Mouse (Mus musculus) lung, postnatal 0 days (tissue): Measurements from ENCODE around the gene Kcnh3. TPM values are rescaled to one million over a fixed set of nuclear protein-coding genes. Genes with fewer than 3 reads are reported as not detected.

Experiments used
- ATAC-seq: fragments of 200-750 bp; cut with Nextera tagmentation; 2 replicates; pipeline ENCODE4 v1.8.0; 2017; ENCODE audit warnings: moderate library complexity
- DNase-seq: peaks from one replicate; pipeline ENCODE4 v3.0.0-alpha.2; 2016; ENCODE audit warnings: low spot score
- H3K27ac ChIP-seq: fragments of 300-500 bp; sonication (generic); 2 replicates; pipeline ENCODE4 v1.5.1; 2014; ENCODE audit warnings: antibody characterized with exemption, mild to moderate bottlenecking, low read length, mixed read lengths
- H3K27me3 ChIP-seq: fragments of 300-500 bp; sonication (generic); replicated peaks from 2 replicates; pipeline ENCODE4 v1.6.1; 2014; ENCODE audit warnings: low read length, mixed read lengths; ENCODE audit not compliant: insufficient read depth
- H3K36me3 ChIP-seq: fragments of 300-500 bp; sonication (generic); 2 replicates; pipeline ENCODE4 v1.6.1; 2014; ENCODE audit warnings: low read length, mixed read lengths; ENCODE audit not compliant: insufficient read depth
- H3K4me1 ChIP-seq: fragments of 300-500 bp; sonication (generic); 2 replicates; pipeline ENCODE4 v1.6.1; 2014; ENCODE audit warnings: antibody characterized with exemption, low read depth, low read length, mixed read lengths; ENCODE audit not compliant: insufficient read depth
- H3K4me2 ChIP-seq: fragments of 300-500 bp; sonication (generic); replicated peaks from 2 replicates; pipeline ENCODE4 v1.6.1; 2014; ENCODE audit warnings: low read depth, mild to moderate bottlenecking, low read length, moderate library complexity, mixed read lengths
- H3K4me3 ChIP-seq: fragments of 300-500 bp; sonication (generic); 2 replicates; pipeline ENCODE4 v1.5.1; 2014; ENCODE audit warnings: low read depth, low read length
- H3K9ac ChIP-seq: fragments of 300-500 bp; sonication (generic); replicated peaks from 2 replicates; pipeline ENCODE4 v1.6.1; 2014; ENCODE audit warnings: low read depth, mild to moderate bottlenecking
- H3K9me3 ChIP-seq: fragments of 300-500 bp; sonication (generic); 2 replicates; pipeline ENCODE4 v1.6.1; 2016; ENCODE audit warnings: low read length, mixed read lengths
- CTCF ChIP-seq: IDR thresholded peaks from 2 replicates; pipeline ENCODE4 v1.5.1; 2016; ENCODE audit warnings: antibody characterized with exemption, mild to moderate bottlenecking
- EP300 ChIP-seq: IDR thresholded peaks from 2 replicates; pipeline ENCODE4 v1.6.1; 2016; ENCODE audit warnings: antibody characterized with exemption, mild to moderate bottlenecking, control low read depth
- WGBS: fragments of 180-500 bp; shearing (Covaris S2); extraction: QIAGEN DNeasy Blood & Tissue Kit; methylation state at CpG from one replicate; pipeline ENCODE4 v1.1.7; 2014; 5-methylcytosine and 5-hydroxymethylcytosine counted together
- polyA plus RNA-seq: library from polyadenylated mRNA; unstranded; fragments of >200 nt; fragmentation: Nextera tagmentation; extraction: Ambion mirVana; gene quantifications from 2 replicates; pipeline ENCODE4 v1.2.1, GENCODE M21; 2015

Gene Kcnh3
- polyA plus RNA-seq, 1 experiment from 2014 or later: 0.21 TPM

DNA sequence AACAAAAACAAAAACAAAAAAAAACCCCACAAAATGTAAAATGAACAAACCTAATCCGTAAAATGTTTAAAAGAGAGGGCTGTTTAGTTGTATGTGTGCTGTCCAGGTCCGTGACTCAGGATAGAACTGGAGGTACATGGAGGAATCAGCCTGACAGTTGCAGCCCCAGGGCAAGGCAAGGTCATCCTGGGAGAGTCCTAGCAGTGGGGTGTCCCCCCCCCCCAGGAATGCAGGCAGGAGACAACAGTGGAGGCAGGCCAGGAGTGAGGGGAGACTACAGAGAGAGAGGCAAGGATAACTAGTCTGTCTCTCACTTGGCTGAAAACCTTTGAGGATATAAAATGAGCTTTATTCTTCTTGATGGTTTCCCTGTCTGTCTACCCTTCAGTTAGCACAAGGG lies 39.7 kb downstream of the Kcnh3 start:
- H3K4me3 ChIP-seq: no peak overlapping the region
- ATAC-seq: no peak
- no peak for DNase-seq
- H3K9ac ChIP-seq: no peak overlapping the region
- no peak overlapping the region for H3K27ac ChIP-seq
- no peak overlapping the region for H3K4me2 ChIP-seq
- H3K4me1 ChIP-seq: 0 out of 2 replicates have a peak, but pooled peaks cover 4% of the 10 kb centered on the region
- H3K27me3 ChIP-seq: no peaks in the 10 kb centered on the region
- no peaks in the 10 kb centered on the region for H3K9me3 ChIP-seq
- no peaks in the 10 kb centered on the region for H3K36me3 ChIP-seq
- WGBS: 69% methylated on average over 2 of the region's 2 CpGs
- TF ChIP-seq CTCF (no peak), EP300 (no peak)

- Histone ChIP-seq H3K27ac (no peak overlapping the region), H3K4me1 (no peaks in the 10 kb centered on the region), H3K36me3 (no peaks in the 10 kb centered on the region), H3K4me3 (no peak overlapping the region), H3K9ac (no peak overlapping the region), H3K9me3 (no peaks in the 10 kb centered on the region), H3K4me2 (no peak overlapping the region), H3K27me3 (no peaks in the 10 kb centered on the region)
- ATAC-seq (peak; percentile 87), DNase-seq (peak; percentile 94)
- WGBS: 16% methylated on average over 4 of the region's 4 CpGs
- TF ChIP-seq CTCF (peak; percentile 88), EP300 (no peak)
Observed at GRCm38 (mm10) chr15:99265679-99266078, 41.0 kb downstream of the Kcnh3 start.

- no peaks in the 10 kb centered on the region for H3K36me3 ChIP-seq
- H3K4me3 ChIP-seq: no peak overlapping the region
- ATAC-seq: no peak
- no peaks in the 10 kb centered on the region for H3K9me3 ChIP-seq
- no peak overlapping the region for H3K4me2 ChIP-seq
- TF ChIP-seq EP300 (no peak), CTCF (no peak)
- H3K27ac ChIP-seq: no peak overlapping the region
- H3K27me3 ChIP-seq: no peaks in the 10 kb centered on the region
- 76% methylated on average over 8 of the region's 8 CpGs for WGBS
- DNase-seq: no peak
- H3K4me1 ChIP-seq: no peaks in the 10 kb centered on the region
- no peak overlapping the region for H3K9ac ChIP-seq
Observed at GRCm38 (mm10) chr15:99276095-99276494, 51.4 kb downstream of the Kcnh3 start.

DNA sequence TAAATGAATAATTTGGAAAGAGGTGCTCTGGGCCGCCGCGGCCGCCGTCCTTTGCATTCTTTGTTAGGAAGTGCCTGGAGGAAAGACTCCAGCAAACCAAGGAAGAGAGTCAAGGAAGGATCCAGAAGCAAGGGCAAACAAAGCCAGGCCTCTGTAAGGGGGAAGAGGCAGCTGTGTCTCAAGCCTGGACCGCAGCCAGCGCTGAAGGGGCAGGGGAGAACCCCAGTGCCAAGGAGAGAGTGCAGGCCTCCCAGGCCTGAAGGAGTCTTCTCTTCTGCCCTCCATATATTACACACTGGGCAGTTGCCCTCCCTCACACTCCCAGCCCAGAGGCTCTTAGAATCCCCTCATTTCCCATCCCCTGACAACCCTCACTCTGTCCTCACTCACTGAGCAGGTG lies 53.6 kb downstream of the Kcnh3 start:
- H3K9me3 ChIP-seq: no peaks in the 10 kb centered on the region
- no peak overlapping the region for H3K4me3 ChIP-seq
- no peak for TF ChIP-seq CTCF
- no peak for TF ChIP-seq EP300
- ATAC-seq: no peak
- H3K4me2 ChIP-seq: no peak overlapping the region
- no peak overlapping the region for H3K9ac ChIP-seq
- H3K27ac ChIP-seq: no peak overlapping the region
- WGBS: 52% methylated on average over 7 of the region's 7 CpGs
- H3K27me3 ChIP-seq: no peaks in the 10 kb centered on the region
- no peaks in the 10 kb centered on the region for H3K36me3 ChIP-seq
- no peak for DNase-seq
- no peaks in the 10 kb centered on the region for H3K4me1 ChIP-seq

GRCm38 (mm10) chr15:99283456-99283855 lies 58.8 kb downstream of the Kcnh3 start:
- H3K9me3 ChIP-seq: no peaks in the 10 kb centered on the region
- H3K9ac ChIP-seq: no peak overlapping the region
- H3K27me3 ChIP-seq: no peaks in the 10 kb centered on the region
- DNase-seq: no peak
- no peaks in the 10 kb centered on the region for H3K36me3 ChIP-seq
- TF ChIP-seq EP300 (no peak), CTCF (peak; percentile 63)
- no peak overlapping the region for H3K27ac ChIP-seq
- H3K4me2 ChIP-seq: no peak overlapping the region
- 66% methylated on average over 10 of the region's 10 CpGs for WGBS
- ATAC-seq: no peak
- no peaks in the 10 kb centered on the region for H3K4me1 ChIP-seq
- no peak overlapping the region for H3K4me3 ChIP-seq

DNA sequence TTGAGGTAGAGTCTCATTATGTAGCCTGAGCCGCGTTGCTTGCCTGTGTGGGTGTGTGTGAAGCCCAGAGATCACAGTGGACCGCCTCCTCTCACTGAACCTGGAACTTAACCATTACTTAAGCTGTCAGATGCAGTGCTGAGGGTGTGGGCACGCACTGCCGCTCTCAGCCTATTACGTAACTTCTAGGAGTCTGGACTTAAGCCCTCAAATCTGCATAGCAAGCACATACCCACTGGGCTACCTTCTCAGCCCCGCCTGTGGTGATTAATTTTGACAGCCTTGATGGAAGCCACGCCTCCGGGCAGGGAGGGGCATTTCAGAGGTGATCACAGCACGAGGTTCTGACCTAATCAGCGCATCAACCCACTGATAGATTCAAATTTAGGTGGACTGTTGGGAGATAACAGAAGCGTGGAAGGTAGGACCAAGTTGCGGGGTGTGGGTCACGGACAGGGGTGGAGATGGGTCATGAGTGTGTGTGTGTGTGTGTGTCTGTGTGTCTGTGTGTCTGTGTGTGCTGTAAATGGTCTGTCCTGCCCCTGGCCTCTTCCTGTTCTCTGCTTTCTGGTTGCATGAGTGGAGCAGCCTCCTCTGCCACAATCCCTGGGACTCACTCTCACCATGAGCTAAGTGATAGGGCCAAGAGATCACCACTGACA lies 60.0 kb downstream of the Kcnh3 start:
- Histone ChIP-seq H3K27me3 (no peaks in the 10 kb centered on the region), H3K4me1 (no peaks in the 10 kb centered on the region), H3K9me3 (no peaks in the 10 kb centered on the region), H3K9ac (no peak overlapping the region), H3K4me2 (no peak overlapping the region), H3K36me3 (no peaks in the 10 kb centered on the region), H3K27ac (no peak overlapping the region), H3K4me3 (no peak overlapping the region)
- ATAC-seq (peak; percentile 89), DNase-seq (peak; percentile 87)
- TF ChIP-seq CTCF (no peak), EP300 (no peak)
- 24% methylated on average over 14 of the region's 14 CpGs for WGBS

DNA sequence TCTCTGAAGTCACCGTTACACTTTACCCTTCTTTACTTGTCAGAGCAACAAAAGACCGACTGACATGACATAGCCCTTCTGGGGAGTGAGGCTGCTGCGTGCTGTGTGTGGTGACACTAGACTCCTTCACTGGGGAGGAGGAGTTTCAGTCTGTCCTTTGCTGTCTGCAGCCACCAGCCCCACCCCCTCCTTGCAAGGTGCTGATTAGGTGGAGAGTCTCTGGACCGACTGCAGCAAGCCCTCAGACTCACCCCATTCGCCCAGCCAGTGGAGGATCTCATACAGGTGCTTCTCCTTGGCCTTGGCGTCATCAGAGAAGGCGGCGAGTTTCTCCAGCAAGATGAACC lies 60.5 kb downstream of the Kcnh3 start:
- Histone ChIP-seq H3K4me3 (no peak overlapping the region), H3K4me2 (no peak overlapping the region), H3K9me3 (no peaks in the 10 kb centered on the region), H3K27ac (no peak overlapping the region), H3K27me3 (no peaks in the 10 kb centered on the region), H3K36me3 (no peaks in the 10 kb centered on the region), H3K4me1 (no peaks in the 10 kb centered on the region), H3K9ac (no peak overlapping the region)
- ATAC-seq (peak; percentile 47; the same call in 1 of the 2 replicates), DNase-seq (no peak)
- TF ChIP-seq EP300: no peak
- no peak for TF ChIP-seq CTCF
- 47% methylated on average over 8 of the region's 8 CpGs for WGBS
